Mouse (Mus musculus): ENCODE results near the gene Kazn.

GRCm38 (mm10) chr4:142244641-142245040 is 5.4 kb upstream of the Kazn start:
- TF ChIP-seq CTCF (IDR thresholded peaks at IDR 0.05; ENCODE audit: extremely low read depth, insufficient read depth, low read length) (no peak), POLR2A (IDR thresholded peaks at IDR 0.05; ENCODE audit: extremely low read depth, insufficient read depth, low read length) (no peak)

Data from cortical plate, adult 2 months (tissue).